Mouse (Mus musculus): ENCODE measurements around the gene Fbxo8.

Gene Fbxo8

DNA sequence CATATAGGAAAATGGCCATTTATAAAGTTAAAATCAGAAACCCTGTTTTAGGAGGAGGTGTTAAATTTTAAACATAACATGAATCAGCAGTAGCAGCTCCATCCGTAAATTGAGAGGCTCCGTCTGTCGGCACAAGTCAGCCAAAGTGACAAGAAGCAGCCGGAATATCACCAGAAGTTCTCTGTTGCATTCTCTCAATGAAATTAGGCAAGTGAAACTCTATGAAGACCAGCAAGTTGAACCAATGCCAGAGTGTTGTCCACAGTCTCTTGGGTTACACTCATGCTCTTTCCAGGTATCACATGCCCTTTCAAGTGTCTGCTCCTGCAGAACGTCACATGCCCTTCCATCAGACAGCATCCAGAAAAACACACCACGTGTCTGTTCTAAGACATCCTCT, 60.8 kb downstream of the Fbxo8 start:
- DNase-seq (ENCODE audit: low spot score) = no peak

DNA sequence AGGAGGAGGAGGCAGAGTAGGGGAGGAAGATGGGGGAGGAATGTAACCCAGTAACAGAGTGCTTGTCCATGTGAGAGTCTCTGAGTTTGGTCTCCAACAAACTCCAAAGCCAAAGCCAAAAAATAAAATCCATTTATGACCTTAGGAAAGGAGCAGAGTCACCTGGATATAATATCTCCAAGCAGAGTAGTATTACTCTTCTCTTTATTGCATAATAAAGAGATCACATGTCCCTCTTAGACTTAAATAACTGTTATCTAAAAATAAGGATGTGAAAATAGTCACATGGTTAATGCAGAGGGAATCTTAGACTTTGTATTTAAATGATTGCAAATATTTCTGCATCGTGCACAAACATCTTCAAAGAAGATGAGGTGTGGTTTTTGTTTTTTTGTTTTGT, 63.3 kb downstream of the Fbxo8 start:
- DNase-seq (ENCODE audit: low spot score) = no peak

DNA sequence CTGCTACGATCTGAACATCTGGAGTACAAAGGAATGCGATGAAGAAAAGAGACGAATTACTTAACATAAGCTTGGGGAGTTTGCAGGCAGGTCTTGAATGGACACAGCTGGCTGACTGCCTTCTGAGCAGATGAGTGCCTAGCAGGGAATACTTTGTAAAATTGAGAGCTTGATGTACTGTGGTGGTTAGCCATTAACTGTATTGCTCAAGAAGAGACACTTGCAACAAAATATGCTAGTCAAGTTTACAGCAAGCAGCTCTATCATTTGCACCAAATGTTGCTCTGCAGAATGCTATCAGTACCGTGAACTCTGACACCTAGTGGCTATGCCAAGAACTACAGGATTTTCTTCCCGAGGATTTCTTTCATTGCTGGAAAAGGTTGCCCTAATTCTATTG, 64.1 kb downstream of the Fbxo8 start:
- peak; percentile 21 for DNase-seq (ENCODE audit: low spot score)

DNA sequence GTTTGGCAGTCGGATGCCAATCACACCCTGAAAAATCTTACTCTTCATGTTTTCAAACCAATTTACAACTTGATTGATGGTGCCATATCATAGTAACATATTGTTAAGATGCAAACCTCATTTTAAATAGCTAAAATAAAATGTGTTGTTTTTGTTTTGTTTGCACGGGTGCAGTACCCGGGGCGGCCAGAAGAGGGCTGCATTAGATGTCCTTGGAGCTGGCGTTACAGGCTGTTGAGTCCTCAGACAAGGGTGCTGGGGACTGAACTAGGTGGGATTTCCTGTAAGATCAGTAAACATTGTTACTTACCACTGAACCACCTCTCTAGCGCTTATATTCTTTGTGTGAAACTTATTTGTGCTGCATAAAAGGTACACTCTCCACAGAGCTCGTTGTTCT, 65.4 kb downstream of the Fbxo8 start:
- no peak for DNase-seq (ENCODE audit: low spot score)

DNA sequence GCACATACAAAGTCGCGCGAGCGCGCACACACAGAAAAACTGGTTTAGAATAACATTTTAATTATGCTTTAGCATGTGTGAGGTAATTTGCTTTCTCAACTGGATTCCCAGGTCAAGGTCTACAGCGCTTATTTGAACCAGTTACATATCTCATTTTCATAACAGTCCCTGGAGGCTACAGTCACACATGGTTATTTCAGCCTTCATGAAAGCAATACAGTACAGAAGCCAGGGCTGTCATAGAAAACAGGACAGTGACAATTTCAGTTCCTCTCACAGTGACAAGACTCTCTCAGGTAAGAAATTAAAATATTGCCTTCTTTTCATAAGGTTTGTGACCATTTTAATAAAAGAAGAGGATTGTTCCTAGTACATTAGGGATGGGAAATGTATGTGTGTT, 66.4 kb downstream of the Fbxo8 start:
- DNase-seq (ENCODE audit: low spot score) = no peak

DNA sequence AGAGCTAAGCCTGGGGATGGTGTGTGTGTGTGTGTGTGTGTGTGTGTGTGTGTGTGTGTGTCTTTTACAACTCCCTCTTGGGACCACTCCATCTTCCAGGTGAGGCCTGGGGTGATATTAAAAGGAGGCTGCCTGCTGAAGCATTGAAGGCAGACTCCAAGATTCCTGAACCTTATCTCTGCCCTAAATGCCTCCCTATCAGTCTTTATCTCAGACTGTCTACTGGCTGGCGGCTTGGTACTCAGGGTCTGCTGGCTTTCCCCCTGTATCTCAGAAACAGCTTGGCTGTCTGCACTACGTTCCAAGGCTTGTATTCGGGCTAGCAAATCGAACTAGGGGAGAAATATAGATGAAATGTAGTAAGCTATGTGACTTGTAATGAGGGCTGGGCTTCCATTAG, 68.2 kb downstream of the Fbxo8 start:
- DNase-seq (ENCODE audit: low spot score) = no peak

DNA sequence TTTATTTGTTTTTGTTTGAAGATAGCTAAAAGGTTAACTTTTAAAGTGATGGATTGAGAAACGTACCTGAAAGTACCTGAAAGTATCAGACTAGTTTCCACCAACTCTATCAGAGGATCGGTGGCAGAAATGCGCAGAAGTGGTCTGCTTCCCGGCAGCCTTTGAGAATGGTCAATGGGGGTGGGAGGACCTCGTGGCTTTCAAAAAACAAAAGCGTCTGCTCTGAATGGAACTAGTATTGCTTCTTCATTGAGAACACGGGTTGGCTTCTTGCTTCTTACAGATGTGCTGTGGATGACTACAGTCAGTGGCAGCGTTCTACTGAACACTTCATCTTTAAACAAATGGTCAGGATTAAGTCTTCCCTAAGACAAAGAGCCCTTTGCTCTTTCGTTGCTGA, 68.7 kb downstream of the Fbxo8 start:
- no peak for DNase-seq (ENCODE audit: low spot score)

DNA sequence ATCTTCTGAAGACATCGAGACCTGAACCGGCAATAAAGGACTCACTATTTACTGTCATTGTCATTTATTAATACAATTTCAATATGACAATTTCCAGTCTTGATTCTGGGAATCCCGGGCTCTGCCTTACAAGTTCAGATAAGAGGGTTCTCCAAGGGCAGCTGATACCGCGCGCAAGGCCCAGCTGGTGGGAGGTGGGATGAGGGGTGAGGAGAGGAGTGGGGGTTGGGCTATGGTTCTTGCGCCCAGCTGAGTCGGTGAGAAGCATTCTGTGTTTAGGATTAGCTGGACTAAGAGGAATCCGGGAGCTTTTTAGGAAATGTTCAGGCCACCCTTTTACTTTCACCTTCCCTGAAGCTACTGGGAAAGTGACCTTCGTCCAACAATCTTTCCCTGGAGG, 69.8 kb downstream of the Fbxo8 start:
- DNase-seq (ENCODE audit: low spot score) = no peak

DNA sequence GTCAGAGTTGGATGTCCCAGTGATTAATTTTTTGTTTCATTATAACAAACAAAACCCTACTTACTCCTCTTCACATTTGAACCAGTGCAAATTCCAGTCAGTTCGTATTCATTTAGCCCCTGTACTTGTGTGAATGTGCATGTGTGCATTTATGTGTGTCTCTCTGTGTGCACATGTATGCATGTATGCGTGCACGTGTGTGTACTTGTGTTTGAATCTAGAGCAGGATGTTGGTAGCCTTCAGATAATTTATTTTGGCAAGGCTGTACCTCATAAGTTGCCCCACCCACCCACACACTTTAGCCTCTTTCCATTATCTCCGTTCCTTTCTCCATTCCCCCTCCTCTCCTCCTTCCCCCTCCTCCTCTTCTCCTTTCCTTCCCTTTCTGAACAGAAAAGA, 70.2 kb downstream of the Fbxo8 start:
- no peak for DNase-seq (ENCODE audit: low spot score)

DNA sequence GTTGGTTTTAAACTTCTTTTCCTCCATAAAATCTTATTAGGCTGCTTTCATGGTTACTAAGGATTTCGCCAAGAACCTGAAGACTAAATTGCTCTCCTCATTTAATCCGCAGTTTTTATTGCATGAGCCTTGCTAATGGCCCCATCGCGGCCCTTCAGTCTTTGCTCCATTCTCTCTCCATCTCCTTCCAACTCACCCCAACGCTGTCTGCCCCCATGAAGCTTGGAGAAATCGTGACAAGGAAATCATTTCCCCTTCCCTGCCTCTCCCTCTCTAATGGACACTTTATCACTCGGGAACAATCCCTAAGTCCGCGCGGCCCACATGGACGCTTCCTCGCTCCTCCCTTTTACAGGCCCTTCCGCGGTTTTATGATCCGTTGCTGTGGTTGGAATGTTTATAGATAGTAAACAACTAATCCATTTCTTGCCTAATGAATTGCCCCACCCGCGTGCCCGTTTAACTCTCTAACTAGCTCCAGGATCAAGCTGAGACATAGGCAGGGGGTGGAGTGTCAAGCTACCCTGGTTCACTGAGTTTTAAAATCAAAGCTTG, 71.7 kb downstream of the Fbxo8 start:
- DNase-seq (ENCODE audit: low spot score) = no peak

DNA sequence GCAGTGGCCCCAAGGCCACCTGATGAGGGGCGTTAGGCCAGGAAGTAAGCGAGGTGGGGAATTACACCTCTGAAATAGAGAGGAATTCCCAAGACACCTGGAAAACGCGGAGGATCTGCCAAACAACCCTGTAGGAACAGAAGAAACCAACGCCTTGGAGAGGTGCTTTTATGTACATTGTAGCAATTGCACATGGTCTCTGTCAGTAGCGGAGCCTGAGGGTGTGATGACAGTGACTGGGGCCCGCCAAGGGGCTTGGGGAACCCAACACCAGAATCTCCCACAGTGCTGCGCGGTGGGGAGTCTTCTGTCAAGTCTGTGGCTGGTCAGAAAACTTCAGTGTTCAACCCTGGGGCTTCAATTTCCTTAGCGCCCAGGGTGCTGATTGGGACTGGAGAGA, 72.5 kb downstream of the Fbxo8 start:
- DNase-seq (ENCODE audit: low spot score) = no peak

DNA sequence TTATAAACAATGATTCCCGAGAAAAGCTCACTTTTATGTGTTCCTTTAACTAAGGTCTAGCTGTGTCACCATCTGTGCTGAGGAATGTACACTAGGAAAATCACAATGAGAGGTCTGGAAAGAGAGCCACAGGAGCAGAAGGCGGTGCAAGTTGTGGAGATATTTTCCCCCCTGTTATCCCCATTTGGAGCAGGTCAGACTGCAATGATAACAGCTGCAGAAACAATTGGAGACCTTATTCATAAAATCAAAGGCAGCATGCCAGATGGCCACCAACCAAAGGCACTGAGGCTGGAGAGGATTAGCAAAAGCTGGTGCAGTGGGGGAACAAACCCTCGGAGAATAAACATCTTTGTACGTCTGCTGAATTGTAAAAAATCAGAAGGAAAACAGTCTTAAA, 78.3 kb downstream of the Fbxo8 start:
- no peak for DNase-seq (ENCODE audit: low spot score)

DNA sequence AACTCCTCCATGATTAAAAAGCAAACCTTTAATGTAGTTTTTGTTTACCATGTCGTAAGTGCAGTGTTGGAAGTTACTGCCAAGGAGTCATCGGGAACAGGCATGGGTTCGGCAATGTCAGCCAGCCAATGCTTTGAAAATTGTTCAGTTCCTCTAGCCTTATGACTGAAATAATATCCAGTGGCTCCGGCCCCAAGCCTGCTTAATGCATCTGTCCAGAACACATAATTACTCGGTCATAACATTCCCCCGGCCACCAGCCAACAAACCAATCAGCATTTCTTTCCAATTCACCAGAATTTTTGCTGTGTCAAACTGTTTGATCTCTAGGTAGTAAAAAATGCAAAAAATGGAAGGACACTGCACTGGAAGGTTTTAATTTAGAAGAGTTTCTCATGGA, 88.4 kb downstream of the Fbxo8 start:
- no peak for DNase-seq (ENCODE audit: low spot score)
